Mouse (Mus musculus) forebrain, embryonic 16.5 days (tissue): ENCODE measurements around the gene Bach2. TPM values are rescaled to one million over a fixed set of nuclear protein-coding genes. Genes with fewer than 3 reads are reported as not detected.

Source experiments
- ATAC-seq: fragments of 200-750 bp; cut with Nextera tagmentation; 2 replicates; pipeline ENCODE4 v1.8.0; 2017; ENCODE audit warnings: mild to moderate bottlenecking, moderate library complexity
- H3K27ac ChIP-seq: fragments of 300-500 bp; sonication (generic); 2 replicates; pipeline ENCODE4 v1.5.1; 2014; ENCODE audit warnings: low read length, control low read depth
- H3K27me3 ChIP-seq: fragments of 300-500 bp; sonication (generic); replicated peaks from 2 replicates; pipeline ENCODE4 v1.6.1; 2014; ENCODE audit warnings: low read length; ENCODE audit not compliant: control insufficient read depth, insufficient read depth
- H3K36me3 ChIP-seq: fragments of 300-500 bp; sonication (generic); 2 replicates; pipeline ENCODE4 v1.6.1; 2014; ENCODE audit not compliant: control insufficient read depth, insufficient read depth
- H3K4me1 ChIP-seq: fragments of 300-500 bp; sonication (generic); replicated peaks from 2 replicates; pipeline ENCODE4 v1.6.1; 2014; ENCODE audit warnings: low read length; ENCODE audit not compliant: control insufficient read depth, insufficient read depth
- H3K4me2 ChIP-seq: fragments of 300-500 bp; sonication (generic); 2 replicates; pipeline ENCODE4 v1.6.1; 2014; ENCODE audit warnings: mild to moderate bottlenecking, low read length, control low read depth
- H3K4me3 ChIP-seq: fragments of 300-500 bp; sonication (generic); replicated peaks from 2 replicates; pipeline ENCODE4 v1.5.1; 2014; ENCODE audit warnings: mild to moderate bottlenecking, low read length, control low read depth
- H3K9ac ChIP-seq: fragments of 300-500 bp; sonication (generic); replicated peaks from 2 replicates; pipeline ENCODE4 v1.6.1; 2014; ENCODE audit warnings: low read depth, low read length, control low read depth
- H3K9me3 ChIP-seq: fragments of 300-500 bp; sonication (generic); 2 replicates; pipeline ENCODE4 v1.6.1; 2016; ENCODE audit warnings: low read length; ENCODE audit not compliant: control insufficient read depth
- WGBS: fragments of 180-500 bp; shearing (Covaris S2); extraction: QIAGEN DNeasy Blood & Tissue Kit; methylation state at CpG from one replicate; pipeline ENCODE4 v1.1.7; 2014; 5-methylcytosine and 5-hydroxymethylcytosine counted together
- polyA plus RNA-seq: library from polyadenylated mRNA; unstranded; fragments of >200 nt; fragmentation: Nextera tagmentation; extraction: Ambion mirVana; gene quantifications from 2 replicates; pipeline ENCODE4 v1.2.1, GENCODE M21; 2015

Bach2 gene
- polyA plus RNA-seq, 1 experiment from 2014 or later = 33.3 TPM

- Histone ChIP-seq H3K4me2 (no peak overlapping the region), H3K36me3 (no peaks in the 10 kb centered on the region), H3K4me3 (no peak overlapping the region), H3K27me3 (no peaks in the 10 kb centered on the region), H3K9ac (0 out of 2 replicates have a peak overlapping the region, but pooled peaks have one; percentile 15), H3K4me1 (peaks cover 14% of the 10 kb centered on the region), H3K9me3 (no peaks in the 10 kb centered on the region), H3K27ac (peak overlapping the region; percentile 60)
- no peak for ATAC-seq
- 52% methylated on average over 10 of the region's 10 CpGs for WGBS
Observed at GRCm38 (mm10) chr4:32219428-32220128, 19.0 kb upstream of the Bach2 start.

GRCm38 (mm10) chr4:32220129-32220491, 18.5 kb upstream of the Bach2 start:
- WGBS = 69% methylated on average over 4 of the region's 4 CpGs
- Histone ChIP-seq H3K4me2 (no peak overlapping the region), H3K4me1 (peaks cover 14% of the 10 kb centered on the region), H3K27me3 (no peaks in the 10 kb centered on the region), H3K27ac (peak overlapping the region; percentile 60), H3K36me3 (no peaks in the 10 kb centered on the region), H3K4me3 (no peak overlapping the region), H3K9me3 (no peaks in the 10 kb centered on the region), H3K9ac (0 out of 2 replicates have a peak overlapping the region, but pooled peaks have one; percentile 15)
- no peak for ATAC-seq

- no peak overlapping the region for H3K9ac ChIP-seq
- WGBS = 62% methylated on average over 6 of the region's 6 CpGs
- peak; percentile 19; the same call in 1 of the 2 replicates for ATAC-seq
- no peaks in the 10 kb centered on the region for H3K9me3 ChIP-seq
- peaks cover 14% of the 10 kb centered on the region for H3K4me1 ChIP-seq
- H3K4me3 ChIP-seq = no peak overlapping the region
- H3K36me3 ChIP-seq = no peaks in the 10 kb centered on the region
- H3K27me3 ChIP-seq = no peaks in the 10 kb centered on the region
- no peak overlapping the region for H3K4me2 ChIP-seq
- peak overlapping the region; percentile 31; the same call in 1 of the 2 replicates for H3K27ac ChIP-seq
Observed at GRCm38 (mm10) chr4:32220961-32221360, 17.6 kb upstream of the Bach2 start.

GRCm38 (mm10) chr4:32223563-32223962, 15.0 kb upstream of the Bach2 start:
- Histone ChIP-seq H3K9me3 (no peaks in the 10 kb centered on the region), H3K27ac (no peak overlapping the region), H3K9ac (no peak overlapping the region), H3K36me3 (no peaks in the 10 kb centered on the region), H3K4me1 (peaks cover 14% of the 10 kb centered on the region), H3K27me3 (no peaks in the 10 kb centered on the region), H3K4me2 (no peak overlapping the region), H3K4me3 (no peak overlapping the region)
- ATAC-seq = 0 out of 2 replicates have a peak, but pooled peaks have one; percentile 11

GRCm38 (mm10) chr4:32225191-32225590, 13.4 kb upstream of the Bach2 start:
- H3K4me3 ChIP-seq = no peak overlapping the region
- no peaks in the 10 kb centered on the region for H3K9me3 ChIP-seq
- no peak for ATAC-seq
- H3K36me3 ChIP-seq = no peaks in the 10 kb centered on the region
- no peaks in the 10 kb centered on the region for H3K27me3 ChIP-seq
- no peak overlapping the region for H3K4me2 ChIP-seq
- no peak overlapping the region for H3K9ac ChIP-seq
- H3K27ac ChIP-seq = no peak overlapping the region
- peaks cover 6% of the 10 kb centered on the region for H3K4me1 ChIP-seq
- WGBS = 96% methylated on average over 2 of the region's 2 CpGs

- Histone ChIP-seq H3K27me3 (no peaks in the 10 kb centered on the region), H3K4me2 (no peak overlapping the region), H3K27ac (no peak overlapping the region), H3K9ac (no peak overlapping the region), H3K36me3 (no peaks in the 10 kb centered on the region), H3K4me3 (no peak overlapping the region), H3K4me1 (no peaks in the 10 kb centered on the region), H3K9me3 (no peaks in the 10 kb centered on the region)
- ATAC-seq = no peak
- WGBS = 54% methylated on average over 8 of the region's 8 CpGs
Observed at GRCm38 (mm10) chr4:32227970-32228557, 10.5 kb upstream of the Bach2 start.

- ATAC-seq = no peak
Observed at GRCm38 (mm10) chr4:32229266-32229665, 9.3 kb upstream of the Bach2 start.

GRCm38 (mm10) chr4:32231258-32232055, 7.1 kb upstream of the Bach2 start:
- Histone ChIP-seq H3K27ac (no peak overlapping the region), H3K27me3 (no peaks in the 10 kb centered on the region), H3K4me2 (no peak overlapping the region), H3K4me1 (no peaks in the 10 kb centered on the region), H3K36me3 (no peaks in the 10 kb centered on the region), H3K9me3 (no peaks in the 10 kb centered on the region), H3K9ac (no peak overlapping the region), H3K4me3 (no peak overlapping the region)
- no peak for ATAC-seq
- WGBS = 90% methylated on average over 11 of the region's 11 CpGs

More at GRCm38 (mm10) chr4:32229266-32229665, 9.3 kb upstream of the Bach2 start:
- 91% methylated on average over 10 of the region's 10 CpGs for WGBS
- no peaks in the 10 kb centered on the region for H3K4me1 ChIP-seq
- H3K27me3 ChIP-seq = no peaks in the 10 kb centered on the region
- no peak overlapping the region for H3K4me2 ChIP-seq
- H3K9ac ChIP-seq = no peak overlapping the region
- H3K27ac ChIP-seq = no peak overlapping the region
- no peaks in the 10 kb centered on the region for H3K36me3 ChIP-seq
- H3K9me3 ChIP-seq = no peaks in the 10 kb centered on the region
- no peak overlapping the region for H3K4me3 ChIP-seq
